Mouse (Mus musculus): Measurements from ENCODE around the gene Klri1. TPM values are rescaled to one million over a fixed set of nuclear protein-coding genes. Genes with fewer than 3 reads are reported as not detected.

Gene Klri1
- 0.66 to 1.1 TPM (median 0.83 TPM) in 3 of 4 replicates, not detected in the other for total RNA-seq (2023; ENCODE audit: inconsistent age)

DNA sequence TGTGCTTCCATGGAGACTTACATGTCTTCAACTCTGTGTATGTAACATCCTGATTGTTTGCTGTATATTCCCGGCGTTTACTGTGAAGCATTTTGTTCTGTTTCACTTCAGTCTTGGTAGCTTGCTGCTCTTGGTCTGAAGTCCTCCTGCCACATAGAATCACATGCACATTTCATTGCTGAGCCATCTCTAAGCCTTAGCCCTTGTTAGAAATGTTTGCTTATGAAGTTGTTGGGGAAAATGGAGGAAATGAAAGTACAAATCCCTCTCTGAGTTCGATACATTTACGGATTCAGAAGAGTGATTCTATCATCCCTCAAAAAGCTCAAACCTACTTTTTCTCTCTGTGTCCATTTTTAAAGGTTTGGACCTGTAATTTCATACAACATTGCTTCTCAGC, at the start of gene Klri1:
Gene Klri1 (minus strand): TSS at position 101 of the 400 bp plus-strand sequence.

DNA sequence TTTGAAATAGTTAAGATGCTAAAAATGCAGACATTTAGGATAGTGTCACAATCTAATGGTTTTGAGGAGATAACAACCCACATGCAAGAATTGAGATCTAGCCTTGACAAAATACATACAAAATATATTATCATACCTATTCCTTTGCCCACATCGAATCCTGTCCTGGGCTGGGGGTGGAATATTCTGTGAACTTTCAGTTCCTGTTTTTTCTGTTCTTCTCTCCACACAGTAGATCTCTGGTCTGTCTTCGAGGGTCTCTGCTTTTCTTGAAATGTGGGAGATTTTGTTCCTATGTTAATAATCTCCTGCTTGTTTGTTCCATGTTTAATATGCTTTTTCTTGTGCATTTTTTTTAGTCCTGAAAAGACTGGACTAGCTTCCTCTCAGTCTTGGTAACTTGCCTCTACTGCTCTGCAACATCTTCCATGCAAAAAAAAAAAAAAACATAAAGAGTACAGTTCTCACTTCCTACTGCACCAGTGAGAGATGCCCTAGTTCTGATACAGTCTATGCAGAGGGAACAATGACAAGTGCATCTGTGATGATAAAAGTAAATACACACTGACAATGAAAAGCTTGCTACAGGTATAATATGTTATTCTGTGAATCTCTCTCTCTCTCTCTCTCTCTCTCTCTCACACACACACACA, 23.3 kb upstream of the Klri1 start, which contains the start of gene Klri2:
Gene Klri2 (minus strand): TSS at position 416 of the 653 bp plus-strand sequence.

DNA sequence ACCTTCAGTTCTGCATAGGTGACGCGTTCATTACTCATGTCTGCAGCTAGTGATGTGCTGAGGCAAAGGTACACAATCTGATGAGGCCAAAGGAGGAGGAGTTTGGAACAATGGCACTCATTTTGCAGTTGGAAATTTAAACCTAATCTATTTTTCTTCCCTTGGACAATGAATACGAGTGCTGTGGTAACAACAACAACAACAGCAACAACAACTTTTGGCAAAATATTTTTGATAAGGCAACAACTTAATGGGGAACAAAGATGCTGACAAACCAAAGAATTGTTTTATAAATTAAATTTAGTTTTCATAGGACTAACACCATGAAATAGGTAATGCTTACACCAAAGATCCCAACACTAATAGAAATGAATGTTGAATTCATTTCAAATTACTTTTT, 38.1 kb downstream of the Klri1 start, which contains the start of gene Klrc1:
Gene Klrc1 (minus strand): TSS at position 101 of the 400 bp plus-strand sequence.

DNA sequence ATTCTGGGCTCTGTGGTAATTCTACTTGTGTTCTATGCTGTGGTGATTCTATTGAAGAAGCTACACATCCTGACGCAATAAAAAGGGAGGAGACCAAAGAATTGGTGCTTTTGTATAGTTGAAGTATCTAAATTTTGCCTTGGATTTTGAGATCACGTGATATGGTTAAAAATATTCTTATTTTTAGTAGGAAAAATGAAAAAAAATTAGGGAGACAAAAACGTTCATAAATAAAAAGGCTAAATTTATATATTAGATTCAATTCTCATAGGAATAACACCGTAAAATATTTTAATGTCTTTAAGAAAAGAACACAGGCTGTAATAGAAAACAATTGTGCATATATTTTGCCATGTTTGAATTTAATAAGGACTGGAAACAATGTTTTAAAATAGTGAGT, 56.3 kb downstream of the Klri1 start, which contains the start of gene Klrc2:
Gene Klrc2 (minus strand): TSS at position 101 of the 400 bp plus-strand sequence.

Other genes with a start within 250 kb of the Klri1 start
- not detected in 4 replicates for gene Olr1, start 210.0 kb downstream of the Klri1 start, total RNA-seq (2023; ENCODE audit: inconsistent age)
- not detected in 4 replicates for gene Tmem52b, start 204.6 kb downstream of the Klri1 start, total RNA-seq (2023; ENCODE audit: inconsistent age)
- gene Gabarapl1, start 184.0 kb downstream of the Klri1 start, total RNA-seq (2023; ENCODE audit: inconsistent age), result 13.7 to 15.0 TPM (median 14.4 TPM) in 4 replicates
- gene Klre1, start 139.2 kb downstream of the Klri1 start, total RNA-seq (2023; ENCODE audit: inconsistent age), result 0.45 to 1.9 TPM (median 0.99 TPM) in 3 of 4 replicates, not detected in the other
- 1.8 to 2.4 TPM (median 2.1 TPM) in 4 replicates for gene Klrd1, start 125.3 kb downstream of the Klri1 start, total RNA-seq (2023; ENCODE audit: inconsistent age)
- 1.00 to 2.0 TPM (median 1.3 TPM) in 4 replicates for gene Klrk1, start 93.3 kb downstream of the Klri1 start, total RNA-seq (2023; ENCODE audit: inconsistent age)
- not detected in 4 replicates for gene Klrc3, start 73.8 kb downstream of the Klri1 start, total RNA-seq (2023; ENCODE audit: inconsistent age)
- gene Klrc2, start 56.4 kb downstream of the Klri1 start, total RNA-seq (2023; ENCODE audit: inconsistent age), result 0.35 to 0.90 TPM (median 0.58 TPM) in 4 replicates
- 1.1 to 4.0 TPM (median 2.2 TPM) in 4 replicates for gene Klrc1, start 38.2 kb downstream of the Klri1 start, total RNA-seq (2023; ENCODE audit: inconsistent age)
- gene Klri2, start 23.4 kb upstream of the Klri1 start, total RNA-seq (2023; ENCODE audit: inconsistent age), result 0.12 to 0.48 TPM (median 0.27 TPM) in 4 replicates
- not detected in 4 replicates for gene Gm156, start 67.1 kb upstream of the Klri1 start, total RNA-seq (2023; ENCODE audit: inconsistent age)
- gene Gm17631, start 145.5 kb upstream of the Klri1 start, total RNA-seq (2023; ENCODE audit: inconsistent age), result not detected in 4 replicates
- gene Klra17, start 159.5 kb upstream of the Klri1 start, total RNA-seq (2023; ENCODE audit: inconsistent age), result not detected in 4 replicates
- not detected in 4 replicates for gene Klra5, start 200.5 kb upstream of the Klri1 start, total RNA-seq (2023; ENCODE audit: inconsistent age)

Data from B cell, adult (primary cell).